Mouse (Mus musculus) hindbrain, postnatal 0 days (tissue): Measurements from ENCODE around the gene Gm28539. TPM values are rescaled to one million over a fixed set of nuclear protein-coding genes. Genes with fewer than 3 reads are reported as not detected.
A peak's percentile ranks its signal among the peaks of the same experiment; 100 is the strongest.

Experiments
- ATAC-seq: fragments of 200-750 bp; cut with Nextera tagmentation; 2 replicates; pipeline ENCODE4 v1.8.0; 2017; ENCODE audit warnings: mild to moderate bottlenecking, moderate TSS enrichment, moderate library complexity
- DNase-seq: peaks from one replicate; pipeline ENCODE4 v3.0.0-alpha.2; 2015; ENCODE audit warnings: low spot score
- H3K27ac ChIP-seq: fragments of 300-500 bp; sonication (generic); 2 replicates; pipeline ENCODE4 v1.5.1; 2014; ENCODE audit warnings: mild to moderate bottlenecking
- H3K27me3 ChIP-seq: fragments of 300-500 bp; sonication (generic); 2 replicates; pipeline ENCODE4 v1.6.1; 2014; ENCODE audit warnings: low read length, mixed read lengths; ENCODE audit not compliant: insufficient read depth
- H3K36me3 ChIP-seq: fragments of 300-500 bp; sonication (generic); 2 replicates; pipeline ENCODE4 v1.6.1; 2014; ENCODE audit warnings: low read length, mixed read lengths; ENCODE audit not compliant: insufficient read depth
- H3K4me1 ChIP-seq: fragments of 300-500 bp; sonication (generic); 2 replicates; pipeline ENCODE4 v1.6.1; 2014; ENCODE audit warnings: antibody characterized with exemption, low read length, mixed read lengths; ENCODE audit not compliant: insufficient read depth
- H3K4me2 ChIP-seq: fragments of 300-500 bp; sonication (generic); 2 replicates; pipeline ENCODE4 v1.6.1; 2014; ENCODE audit warnings: low read depth, mild to moderate bottlenecking, low read length, moderate library complexity, mixed read lengths
- H3K4me3 ChIP-seq: fragments of 300-500 bp; sonication (generic); 2 replicates; pipeline ENCODE4 v1.5.1; 2014; ENCODE audit warnings: low read length
- H3K9ac ChIP-seq: fragments of 300-500 bp; sonication (generic); replicated peaks from 2 replicates; pipeline ENCODE4 v1.6.1; 2014; ENCODE audit warnings: mild to moderate bottlenecking, low read length, moderate library complexity, mixed read lengths
- H3K9me3 ChIP-seq: fragments of 300-500 bp; sonication (generic); 2 replicates; pipeline ENCODE4 v1.6.1; 2016; ENCODE audit warnings: low read length, mixed read lengths
- CTCF ChIP-seq: IDR thresholded peaks from 2 replicates; pipeline ENCODE4 v1.5.1; 2016; ENCODE audit warnings: antibody characterized with exemption, control low read depth, low read depth
- WGBS: fragments of 180-500 bp; shearing (Covaris S2); extraction: QIAGEN DNeasy Blood & Tissue Kit; methylation state at CpG from one replicate; pipeline ENCODE4 v1.1.7; 2014; 5-methylcytosine and 5-hydroxymethylcytosine counted together
- polyA plus RNA-seq: library from polyadenylated mRNA; unstranded; fragments of >200 nt; fragmentation: Nextera tagmentation; extraction: Ambion mirVana; gene quantifications from 2 replicates; pipeline ENCODE4 v1.2.1, GENCODE M21; 2015
- total RNA-seq: library from RNA; depleted of rRNA; stranded (reverse); fragments of >200 nt; gene quantifications from 2 replicates; pipeline ENCODE4 v1.2.3, GENCODE M21; 2014

Gene Gm28539
- total and polyA plus RNA-seq, 2 experiments from 2014 or later, result not detected

DNA sequence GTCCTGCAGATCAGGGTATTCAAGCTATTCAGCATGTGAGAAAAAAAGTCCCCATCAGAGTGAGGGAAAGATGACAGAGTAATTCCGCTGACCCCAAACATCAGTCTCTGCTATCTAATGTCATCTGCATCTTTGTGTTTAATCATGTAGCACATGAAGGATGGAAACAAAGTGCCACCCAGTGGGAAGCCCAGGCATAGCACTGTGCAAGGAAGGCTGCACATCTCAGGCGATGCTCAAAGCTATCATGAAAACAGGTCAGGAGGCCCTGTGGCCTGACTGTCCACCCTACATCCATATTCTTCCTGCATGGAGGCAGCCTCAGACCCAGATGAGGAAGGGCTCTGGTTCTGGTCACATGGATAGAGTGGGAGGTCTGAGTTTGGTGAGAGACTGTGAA, 37.5 kb upstream of the Gm28539 start:
- H3K36me3 ChIP-seq, result no peaks in the 10 kb centered on the region; the same call in 1 of the 2 replicates
- DNase-seq, result peak; percentile 75
- no peaks in the 10 kb centered on the region for H3K9me3 ChIP-seq
- no peak overlapping the region for H3K4me2 ChIP-seq
- no peak overlapping the region for H3K4me3 ChIP-seq
- 64% methylated on average over 2 of the region's 2 CpGs for WGBS
- peak; percentile 80 for ATAC-seq
- H3K27me3 ChIP-seq, result no peaks in the 10 kb centered on the region
- H3K9ac ChIP-seq, result no peak overlapping the region
- TF ChIP-seq CTCF, result peak; percentile 91
- H3K4me1 ChIP-seq, result no peaks in the 10 kb centered on the region
- H3K27ac ChIP-seq, result no peak overlapping the region

DNA sequence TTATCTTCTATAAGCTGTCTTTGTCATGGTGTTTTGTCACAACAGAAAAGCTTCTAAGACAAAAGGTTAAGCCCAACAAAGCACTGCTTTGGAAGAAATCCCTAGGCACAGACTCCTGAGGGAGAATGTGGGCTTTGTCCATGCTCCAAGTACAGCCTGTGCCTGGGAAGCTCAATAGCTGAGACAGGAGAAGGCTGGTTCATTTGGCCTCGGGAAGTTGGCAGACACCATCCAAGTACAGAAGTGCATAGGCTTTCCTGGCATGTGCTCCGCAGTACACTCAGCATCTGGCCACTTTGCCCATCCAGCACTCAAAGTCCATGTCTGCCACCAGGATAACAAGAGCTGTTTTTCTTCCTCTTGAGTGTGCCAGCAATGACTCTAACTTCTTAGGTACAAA, 30.6 kb upstream of the Gm28539 start:
- 85% methylated on average over 2 of the region's 2 CpGs for WGBS
- Histone ChIP-seq H3K9ac (no peak overlapping the region), H3K9me3 (no peaks in the 10 kb centered on the region), H3K4me3 (no peak overlapping the region), H3K4me1 (no peaks in the 10 kb centered on the region), H3K4me2 (no peak overlapping the region), H3K27ac (0 out of 2 replicates have a peak overlapping the region, but pooled peaks have one; percentile 36), H3K27me3 (no peaks in the 10 kb centered on the region), H3K36me3 (no peaks in the 10 kb centered on the region)
- no peak for TF ChIP-seq CTCF
- peak; percentile 31 for DNase-seq
- peak; percentile 68; the same call in 1 of the 2 replicates for ATAC-seq

DNA sequence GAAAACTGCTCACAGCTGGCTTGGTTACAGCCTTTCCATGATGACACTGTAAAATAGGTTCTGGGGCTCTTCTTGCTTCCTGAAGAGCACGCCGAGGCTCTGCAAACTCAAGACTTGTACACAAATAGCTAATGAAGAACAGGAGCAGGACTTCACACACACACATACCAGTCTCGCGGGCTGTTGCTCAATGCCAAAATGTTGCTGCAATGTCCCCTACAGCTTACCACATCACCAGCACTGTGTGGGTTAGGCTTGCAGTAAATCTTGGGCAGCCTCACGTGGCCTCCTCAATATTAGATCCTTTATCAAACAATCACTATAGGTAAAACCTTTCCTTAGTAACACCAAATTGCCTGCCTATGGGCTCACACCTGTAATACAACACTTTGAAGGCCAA, 27.4 kb upstream of the Gm28539 start:
- Histone ChIP-seq H3K36me3 (no peaks in the 10 kb centered on the region), H3K4me3 (no peak overlapping the region), H3K9ac (no peak overlapping the region), H3K4me1 (peaks cover 7% of the 10 kb centered on the region; the same call in 1 of the 2 replicates), H3K27ac (no peak overlapping the region), H3K27me3 (no peaks in the 10 kb centered on the region), H3K9me3 (no peaks in the 10 kb centered on the region), H3K4me2 (no peak overlapping the region)
- no peak for DNase-seq
- 96% methylated on average over 5 of the region's 5 CpGs for WGBS
- no peak for ATAC-seq
- no peak for TF ChIP-seq CTCF

DNA sequence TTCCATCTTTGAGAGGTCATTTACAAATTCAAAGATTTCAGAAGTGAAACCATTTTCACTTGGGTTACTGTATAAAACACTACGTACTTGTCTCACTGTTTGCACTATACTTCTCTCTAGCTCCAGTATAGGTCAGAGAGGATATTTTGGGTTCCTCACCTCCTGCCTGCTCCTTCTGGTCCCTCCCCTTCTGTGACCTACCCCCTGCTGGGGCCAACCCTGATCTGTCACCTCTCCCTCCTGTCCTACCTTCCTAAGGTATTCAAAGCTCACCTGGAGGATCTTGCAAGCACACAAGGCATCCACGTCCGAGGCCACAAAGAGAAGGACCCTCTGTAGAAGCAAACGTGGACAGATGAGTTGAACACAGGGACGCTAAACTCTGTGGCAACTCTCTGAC, 25.4 kb upstream of the Gm28539 start:
- H3K9ac ChIP-seq, result peak overlapping the region; percentile 83; the same call in 1 of the 2 replicates
- H3K4me2 ChIP-seq, result peak overlapping the region; percentile 78
- 8% methylated on average over 5 of the region's 5 CpGs for WGBS
- TF ChIP-seq CTCF, result no peak
- no peaks in the 10 kb centered on the region for H3K9me3 ChIP-seq
- no peak for DNase-seq
- H3K4me3 ChIP-seq, result peak overlapping the region; percentile 95
- ATAC-seq, result peak; percentile 8
- H3K36me3 ChIP-seq, result peaks cover 11% of the 10 kb centered on the region; the same call in 1 of the 2 replicates
- no peak overlapping the region for H3K27ac ChIP-seq
- no peaks in the 10 kb centered on the region for H3K27me3 ChIP-seq
- H3K4me1 ChIP-seq, result peaks cover 7% of the 10 kb centered on the region; the same call in 1 of the 2 replicates

DNA sequence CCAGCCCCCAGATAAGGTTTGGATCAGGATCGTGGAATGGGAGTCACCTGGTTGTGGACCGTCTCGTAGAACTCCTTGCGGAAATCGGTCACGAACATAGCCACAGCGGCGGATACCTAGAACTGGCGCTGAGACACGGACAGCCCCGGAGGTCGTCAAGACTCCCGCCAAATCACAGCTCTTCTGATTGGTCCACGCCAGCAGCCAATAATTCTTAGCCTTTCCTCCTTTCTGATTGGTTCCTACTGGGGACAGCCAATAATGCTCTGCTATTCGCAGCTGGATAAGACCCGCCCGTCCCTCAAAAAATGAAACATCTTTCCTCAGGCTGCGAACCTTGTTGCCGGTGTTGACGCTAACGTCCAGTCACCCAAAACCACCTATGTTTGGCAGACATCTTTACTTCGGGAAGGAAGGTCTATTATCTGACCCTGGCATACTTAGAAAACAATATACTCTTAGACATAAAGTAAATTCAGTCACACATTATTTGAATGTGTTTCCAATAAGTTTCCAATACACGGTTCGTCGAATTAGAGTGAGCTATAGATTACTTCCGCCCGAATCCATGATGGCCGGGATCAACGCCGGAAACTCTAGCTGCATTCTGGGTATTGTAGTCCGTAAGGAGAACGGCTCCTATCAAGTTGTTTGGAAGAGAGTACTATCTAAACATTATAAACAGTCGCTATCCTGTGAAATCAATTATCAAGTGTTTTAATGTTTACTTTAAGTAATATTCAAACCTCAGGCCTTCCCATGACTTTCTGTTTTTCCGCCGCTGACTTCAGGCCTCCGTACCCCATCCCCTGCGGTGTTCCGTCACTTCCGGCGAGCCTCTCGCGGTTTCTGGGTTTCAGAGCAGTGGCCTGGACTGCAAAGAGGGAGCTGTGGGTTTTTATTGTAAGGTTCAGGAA, 24.7 kb upstream of the Gm28539 start, which contains the start of the genes Ufd1 and Cdc45:
Gene Ufd1 (plus strand): TSS at position 312 of the 917 bp plus-strand sequence.
Gene Cdc45 (minus strand): TSS at position 520 of the 917 bp plus-strand sequence.
- TF ChIP-seq CTCF, result no peak
- Histone ChIP-seq H3K9me3 (no peaks in the 10 kb centered on the region), H3K4me3 (peak within 1 kb of the TSS; percentile 95), H3K36me3 (peaks cover 17% of the 10 kb centered on the region; the same call in 1 of the 2 replicates), H3K9ac (peak within 1 kb of the TSS; percentile 83), H3K4me1 (peaks cover 7% of the 10 kb centered on the region; the same call in 1 of the 2 replicates), H3K27me3 (no peaks in the 10 kb centered on the region), H3K4me2 (peak within 1 kb of the TSS; percentile 78), H3K27ac (peak within 1 kb of the TSS; percentile 81)
- under 1% methylated on average over 42 of the region's 42 CpGs for WGBS
- ATAC-seq, result peak; percentile 95
- DNase-seq, result peak; percentile 95

DNA sequence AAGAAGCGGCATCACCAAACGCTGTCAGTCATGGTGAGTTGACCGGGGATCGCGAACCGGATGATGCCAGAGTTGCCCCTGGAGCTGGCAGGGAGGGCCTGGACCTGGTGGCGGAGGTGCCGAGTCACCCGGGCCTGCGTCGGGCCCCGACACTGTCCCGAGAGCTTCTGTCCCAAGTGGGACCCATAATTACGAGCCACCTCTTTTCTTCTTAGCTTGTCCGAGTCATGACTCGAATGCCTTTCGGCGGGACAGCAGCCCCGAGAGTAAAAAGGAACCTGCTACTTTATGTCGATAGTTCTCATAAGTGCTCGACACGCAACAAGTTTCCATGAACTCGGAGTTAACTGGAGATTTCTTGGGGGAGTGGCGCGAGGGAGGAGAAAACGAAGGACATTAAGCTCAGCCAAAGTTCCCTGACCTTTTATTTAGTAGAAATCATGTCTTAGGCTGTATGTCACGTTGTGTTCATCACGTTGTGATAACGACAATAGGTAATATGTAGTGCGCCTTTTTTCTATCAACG, 23.9 kb upstream of the Gm28539 start:
- Histone ChIP-seq H3K4me3 (peak overlapping the region; percentile 95), H3K4me1 (peaks cover 7% of the 10 kb centered on the region; the same call in 1 of the 2 replicates), H3K9ac (peak overlapping the region; percentile 83), H3K9me3 (no peaks in the 10 kb centered on the region), H3K27me3 (no peaks in the 10 kb centered on the region), H3K36me3 (peaks cover 24% of the 10 kb centered on the region; the same call in 1 of the 2 replicates), H3K4me2 (peak overlapping the region; percentile 78), H3K27ac (peak overlapping the region; percentile 81)
- WGBS, result 2% methylated on average over 31 of the region's 31 CpGs
- no peak for DNase-seq
- no peak for TF ChIP-seq CTCF
- no peak; the same call in 1 of the 2 replicates for ATAC-seq
